Mouse (Mus musculus) heart, embryonic 14.5 days (tissue): ENCODE measurements around the gene Rtn4rl1. TPM values are rescaled to one million over a fixed set of nuclear protein-coding genes. Genes with fewer than 3 reads are reported as not detected.
A peak's percentile ranks its signal among the peaks of the same experiment; 100 is the strongest.

Source experiments
- ATAC-seq: fragments of 200-750 bp; cut with Nextera tagmentation; 2 replicates; pipeline ENCODE4 v1.8.0; 2017; ENCODE audit warnings: low read depth, moderate TSS enrichment; ENCODE audit not compliant: insufficient number of reproducible peaks, insufficient read depth, low FRiP score
- H3K27ac ChIP-seq, 2 experiments: fragments of 200-500 bp in 1 of 2; fragments of 300-500 bp in 1 of 2; sonication (generic) in 1 of 2; replicated peaks in 1 of 2; 2 replicates each; pipeline ENCODE4 v1.5.1; 2012 to 2014; ENCODE audit warnings: low read depth in 2 of 2, low read length in 2 of 2, control low read depth in 1 of 2, mild to moderate bottlenecking in 1 of 2, mixed read lengths in 1 of 2; ENCODE audit not compliant: control insufficient read depth in 1 of 2, insufficient read depth in 1 of 2
- H3K27me3 ChIP-seq: fragments of 300-500 bp; sonication (generic); 2 replicates; pipeline ENCODE4 v1.6.1; 2014; ENCODE audit warnings: mild to moderate bottlenecking, low read length, control low read depth; ENCODE audit not compliant: control insufficient read depth, insufficient read depth
- H3K36me3 ChIP-seq: fragments of 300-500 bp; sonication (generic); 2 replicates; pipeline ENCODE4 v1.6.1; 2014; ENCODE audit warnings: mild to moderate bottlenecking, control low read depth, low read length, mixed read lengths; ENCODE audit not compliant: control insufficient read depth, insufficient read depth
- H3K4me1 ChIP-seq, 2 experiments: fragments of 200-500 bp in 1 of 2; fragments of 300-500 bp in 1 of 2; sonication (generic) in 1 of 2; 2 replicates each; pipeline ENCODE4 v1.6.1; 2012 to 2014; ENCODE audit warnings: low read length in 2 of 2, control low read depth in 1 of 2, mixed read lengths in 1 of 2; ENCODE audit not compliant: control insufficient read depth in 2 of 2, insufficient read depth in 2 of 2
- H3K4me2 ChIP-seq: fragments of 300-500 bp; sonication (generic); 2 replicates; pipeline ENCODE4 v1.6.1; 2014; ENCODE audit warnings: mild to moderate bottlenecking, low read length
- H3K4me3 ChIP-seq, 2 experiments: fragments of 200-500 bp in 1 of 2; fragments of 300-500 bp in 1 of 2; sonication (generic) in 1 of 2; 2 replicates each; pipeline ENCODE4 v1.5.1; 2012 to 2014; ENCODE audit warnings: low read length in 2 of 2, mild to moderate bottlenecking in 2 of 2, control low read depth in 1 of 2, low read depth in 1 of 2, moderate library complexity in 1 of 2; ENCODE audit not compliant: control insufficient read depth in 1 of 2, insufficient read depth in 1 of 2
- H3K9ac ChIP-seq: fragments of 300-500 bp; sonication (generic); 2 replicates; pipeline ENCODE4 v1.6.1; 2014; ENCODE audit warnings: mild to moderate bottlenecking, low read length
- H3K9me3 ChIP-seq: fragments of 300-500 bp; sonication (generic); 2 replicates; pipeline ENCODE4 v1.6.1; 2016; ENCODE audit warnings: low read length, control low read depth; ENCODE audit not compliant: control insufficient read depth
- WGBS: fragments of 180-500 bp; shearing (Covaris S2); extraction: QIAGEN DNeasy Blood & Tissue Kit; methylation state at CpG from one replicate; pipeline ENCODE4 v1.1.7; 2014; 5-methylcytosine and 5-hydroxymethylcytosine counted together
- polyA plus RNA-seq: library from polyadenylated mRNA; unstranded; fragments of >200 nt; fragmentation: Nextera tagmentation; extraction: Ambion mirVana; gene quantifications from 2 replicates; pipeline ENCODE4 v1.2.1, GENCODE M21; 2014

Rtn4rl1 gene
- polyA plus RNA-seq, 1 experiment from 2014 or later = 17.3 TPM

DNA sequence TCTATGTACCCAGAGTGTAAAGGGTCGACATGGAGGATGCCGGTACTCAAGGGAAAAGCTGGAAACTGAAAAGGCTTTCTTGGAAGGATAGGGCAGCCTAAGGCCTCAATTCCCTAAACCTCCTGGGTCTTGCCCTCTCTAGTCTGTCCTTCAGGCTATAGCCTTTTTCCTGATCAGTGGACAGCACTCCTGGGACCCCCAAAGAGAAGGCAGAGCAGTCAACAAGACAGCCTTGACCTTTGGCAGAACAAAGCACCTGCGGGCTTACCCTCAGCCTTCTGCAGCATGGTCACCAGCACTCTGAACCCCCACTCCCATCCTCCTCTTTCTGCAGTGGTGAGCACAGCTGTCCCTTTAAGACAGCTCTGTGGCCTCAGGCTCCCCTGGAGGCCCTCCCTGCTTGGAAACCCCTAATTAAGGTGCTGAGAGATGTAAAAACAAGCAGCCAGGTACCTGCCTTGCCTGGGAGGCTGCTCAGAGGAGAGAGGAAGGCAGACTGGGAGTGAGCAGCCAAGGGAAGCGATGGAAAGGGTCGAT lies 2.6 kb upstream of the Rtn4rl1 start, which contains the start of gene Dph1:
Dph1 (minus strand) TSS at position 337 of the 537 bp plus-strand sequence.
- Histone ChIP-seq H3K36me3 (no peaks in the 10 kb centered on the region), H3K9me3 (no peaks in the 10 kb centered on the region), H3K27me3 (peaks cover 18% of the 10 kb centered on the region), H3K9ac (peak within 1 kb of the TSS; percentile 79), H3K4me2 (peak within 1 kb of the TSS; percentile 94), H3K27ac (peak within 1 kb of the TSS; percentile 12 to 74), H3K4me3 (peak within 1 kb of the TSS; percentile 74 to 86), H3K4me1 (peaks cover 18 to 41% of the 10 kb centered on the region in 2 experiments)
- ATAC-seq = no peak
- 40% methylated on average over 5 of the region's 5 CpGs for WGBS

DNA sequence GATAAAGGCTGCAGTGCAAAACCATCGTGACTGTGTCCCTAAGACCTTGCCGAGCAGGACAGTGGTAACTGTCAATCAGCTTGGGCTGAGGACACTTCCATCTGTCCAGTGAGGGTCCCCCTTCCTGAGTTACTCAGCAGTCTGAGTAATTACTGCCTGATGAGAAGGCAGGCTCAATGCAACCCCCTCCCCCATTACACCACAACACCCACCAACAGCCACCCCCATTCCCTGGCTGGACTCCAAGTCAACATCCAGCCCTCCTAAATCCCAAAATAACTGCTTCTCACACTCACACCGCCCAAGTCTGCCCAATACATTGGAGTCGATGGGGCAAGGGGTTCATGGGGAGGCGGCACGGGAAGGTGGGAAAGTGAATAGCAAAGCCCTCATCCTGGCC lies 1.7 kb upstream of the Rtn4rl1 start:
- Histone ChIP-seq H3K27ac (0 out of 4 replicates have a peak overlapping the region, but pooled peaks of 1 of the 2 experiments have one; percentile 31), H3K27me3 (peaks cover 23% of the 10 kb centered on the region), H3K9me3 (no peaks in the 10 kb centered on the region), H3K9ac (peak overlapping the region; percentile 30; the same call in 1 of the 2 replicates), H3K36me3 (no peaks in the 10 kb centered on the region), H3K4me2 (peak overlapping the region; percentile 1), H3K4me1 (peaks cover 22 to 47% of the 10 kb centered on the region in 2 experiments), H3K4me3 (no peak overlapping the region)
- WGBS = 28% methylated on average over 6 of the region's 6 CpGs
- ATAC-seq = no peak

DNA sequence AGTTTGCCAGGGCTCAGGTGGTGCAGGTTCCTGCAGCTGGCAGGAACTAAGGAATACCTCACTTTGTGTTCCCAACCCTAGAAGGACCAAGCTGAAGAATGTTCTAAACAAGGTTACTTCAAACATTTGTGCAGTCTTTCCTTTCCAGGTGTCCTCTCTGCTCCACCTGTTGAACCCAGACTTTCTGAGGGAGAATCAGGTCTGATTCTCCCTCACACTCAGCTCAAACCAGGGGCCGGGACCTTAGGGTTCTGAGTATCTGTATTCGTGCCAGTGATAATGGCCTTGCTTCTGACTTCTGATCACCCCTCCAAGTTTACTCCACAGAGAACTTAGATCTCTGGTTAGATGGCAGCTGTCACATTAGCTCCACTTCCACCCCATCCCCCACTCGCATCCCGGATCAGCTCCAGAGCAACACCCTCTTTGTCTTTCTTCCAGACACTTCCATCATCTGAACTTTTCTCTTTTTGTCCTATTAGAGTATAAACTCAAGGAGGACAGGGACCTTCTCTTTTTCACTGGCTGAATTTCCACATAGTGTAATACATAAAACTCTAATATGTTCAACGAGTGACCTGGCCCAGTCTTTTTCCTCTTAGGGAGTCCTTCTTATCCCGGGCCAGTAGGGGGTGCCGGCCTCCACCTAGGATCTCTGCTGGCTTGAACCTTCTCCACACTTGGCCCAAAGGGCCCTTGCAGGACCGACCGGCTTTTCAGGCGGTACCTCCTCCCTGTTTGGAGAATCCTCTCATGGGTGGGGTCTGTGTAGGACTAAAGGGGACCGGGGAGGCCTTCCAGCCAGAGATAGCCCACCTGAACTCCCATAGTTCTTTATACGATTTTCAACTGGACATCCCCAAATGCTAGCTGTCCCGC lies 1.0 kb upstream of the Rtn4rl1 start:
- Histone ChIP-seq H3K4me1 (peaks cover 22 to 47% of the 10 kb centered on the region in 2 experiments), H3K27ac (peak overlapping the region in 1 of 2 experiments; percentile 91; a peak in 2 of 4 replicates), H3K4me3 (peak overlapping the region; percentile 63 to 67), H3K4me2 (peak overlapping the region; percentile 90), H3K36me3 (no peaks in the 10 kb centered on the region), H3K9me3 (no peaks in the 10 kb centered on the region), H3K9ac (peak overlapping the region; percentile 77), H3K27me3 (peaks cover 26% of the 10 kb centered on the region)
- ATAC-seq = peak; percentile 48; the same call in 1 of the 2 replicates
- 22% methylated on average over 13 of the region's 13 CpGs for WGBS

GRCm38 (mm10) chr11:75194121-75194849 lies 702 bp downstream of the Rtn4rl1 start:
- no peak for ATAC-seq
- Histone ChIP-seq H3K36me3 (no peaks in the 10 kb centered on the region), H3K9ac (peak overlapping the region; percentile 77), H3K4me2 (peak overlapping the region; percentile 90), H3K4me1 (peaks cover 22 to 42% of the 10 kb centered on the region in 2 experiments), H3K27ac (peak overlapping the region; percentile 40 to 91), H3K27me3 (peaks cover 26% of the 10 kb centered on the region), H3K9me3 (no peaks in the 10 kb centered on the region), H3K4me3 (peak overlapping the region; percentile 63 to 67)
- WGBS = under 1% methylated on average over 52 of the region's 52 CpGs

DNA sequence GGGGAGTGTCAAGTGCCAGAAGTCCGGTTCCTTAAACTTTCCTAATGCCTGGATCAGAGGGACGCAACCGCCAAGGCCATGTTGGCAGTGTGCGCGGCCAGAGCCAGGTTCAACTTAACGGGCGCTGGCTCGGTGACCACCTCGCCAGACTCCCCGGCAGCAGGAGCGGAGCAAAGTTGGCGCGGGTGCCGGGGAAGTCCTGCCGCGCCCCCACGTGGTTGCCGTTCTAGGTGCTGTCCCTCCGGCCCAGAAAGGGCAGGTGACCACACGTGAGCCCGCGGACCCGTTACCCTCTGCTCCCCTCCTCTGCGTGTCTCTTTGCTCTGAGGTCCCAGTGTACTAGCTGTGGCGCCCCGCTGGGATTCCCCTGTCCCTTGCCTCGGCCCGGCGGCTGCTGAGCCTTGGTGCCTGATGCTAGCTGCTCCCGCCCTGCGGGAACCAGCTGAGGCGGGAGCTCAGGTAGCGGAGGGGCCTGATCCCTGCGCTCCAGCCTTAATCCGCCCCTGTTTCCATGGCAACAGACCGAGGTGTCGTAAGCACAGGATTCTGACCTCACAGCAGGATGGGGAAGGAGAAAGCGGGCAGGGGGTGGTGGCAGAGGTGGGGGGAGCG lies 1.4 kb downstream of the Rtn4rl1 start:
- WGBS = 2% methylated on average over 38 of the region's 39 CpGs
- H3K9me3 ChIP-seq = no peaks in the 10 kb centered on the region
- peak overlapping the region; percentile 63 to 67 for H3K4me3 ChIP-seq
- H3K4me1 ChIP-seq = peaks cover 22 to 36% of the 10 kb centered on the region in 2 experiments
- peak overlapping the region; percentile 77 for H3K9ac ChIP-seq
- peak overlapping the region; percentile 90 for H3K4me2 ChIP-seq
- ATAC-seq = no peak
- H3K27me3 ChIP-seq = peaks cover 26% of the 10 kb centered on the region
- no peaks in the 10 kb centered on the region for H3K36me3 ChIP-seq
- peak overlapping the region; percentile 28 to 91 for H3K27ac ChIP-seq

DNA sequence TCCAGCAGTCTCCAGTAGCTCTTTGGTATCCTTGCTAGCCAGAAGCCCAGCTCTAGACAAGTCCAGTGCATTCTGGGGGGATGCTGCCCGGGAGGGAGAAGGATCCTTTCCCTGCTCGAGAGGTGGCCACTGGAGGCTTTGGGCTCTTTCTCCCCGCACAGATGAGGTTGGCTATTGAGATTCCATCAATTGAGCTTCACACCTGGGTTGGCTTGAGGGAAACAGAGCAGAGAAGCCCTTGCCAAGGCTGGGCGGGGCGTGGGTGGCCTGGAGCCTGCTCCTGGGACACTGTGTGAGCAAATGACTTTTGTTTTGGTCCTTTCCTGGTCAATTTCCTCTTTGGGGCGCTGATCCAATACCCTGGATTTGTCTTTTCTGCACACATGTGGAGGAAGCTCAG lies 2.5 kb downstream of the Rtn4rl1 start:
- peak overlapping the region; percentile 90; the same call in 1 of the 2 replicates for H3K4me2 ChIP-seq
- H3K27me3 ChIP-seq = peaks cover 26% of the 10 kb centered on the region
- ATAC-seq = no peak
- no peak overlapping the region for H3K4me3 ChIP-seq
- 75% methylated on average over 6 of the region's 6 CpGs for WGBS
- no peaks in the 10 kb centered on the region for H3K36me3 ChIP-seq
- no peak overlapping the region for H3K27ac ChIP-seq
- H3K9me3 ChIP-seq = no peaks in the 10 kb centered on the region
- H3K9ac ChIP-seq = no peak overlapping the region
- H3K4me1 ChIP-seq = peaks cover 18 to 39% of the 10 kb centered on the region in 2 experiments

DNA sequence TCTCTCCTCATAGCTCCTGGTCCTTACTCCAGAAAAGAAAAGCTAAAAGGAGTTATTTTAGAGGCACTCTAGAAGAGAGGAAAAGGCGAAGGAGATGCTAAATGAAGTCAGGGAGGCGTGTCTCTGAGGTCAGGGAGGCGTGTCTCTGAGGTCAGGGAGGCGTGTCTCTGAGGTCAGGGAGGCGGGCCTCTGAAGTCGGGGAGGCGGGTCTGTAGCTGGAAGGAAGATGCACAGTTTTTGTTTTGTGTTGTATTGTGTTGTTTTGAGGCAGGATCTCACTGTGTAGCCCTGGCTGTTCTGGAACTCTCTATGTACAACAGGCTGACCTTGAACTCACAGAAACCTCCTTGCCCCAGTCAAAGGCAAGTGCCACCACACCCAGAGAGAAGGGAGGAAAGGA lies 4.4 kb downstream of the Rtn4rl1 start:
- Histone ChIP-seq H3K36me3 (no peaks in the 10 kb centered on the region), H3K4me3 (no peak overlapping the region), H3K9ac (no peak overlapping the region), H3K27ac (no peak overlapping the region), H3K4me2 (no peak overlapping the region), H3K9me3 (no peaks in the 10 kb centered on the region), H3K27me3 (peaks cover 26% of the 10 kb centered on the region), H3K4me1 (peaks cover 15 to 38% of the 10 kb centered on the region in 2 experiments; a peak in 3 of 4 replicates)
- no peak for ATAC-seq
- WGBS = 48% methylated on average over 7 of the region's 7 CpGs
